Mouse (Mus musculus) kidney, adult 2 months (tissue): ENCODE measurements at regions not wholly inside any gene's neighbourhood (a gene's known extent, or its start where the extent isn't known, plus 50 kb on each side); places are given as distances from the start of the nearest gene placed in this dataset.
"Not testable (repeated sequence)": the region's sequence is repeated elsewhere in the genome, so short reads cannot be mapped to it uniquely, and the experiment has no call there.

Experiments
- DNase-seq: peaks from one replicate; pipeline ENCODE4 v3.0.0; 2021
- H3K27ac ChIP-seq: fragments of 200-500 bp; 2 replicates; pipeline ENCODE4 v1.5.1; 2012; ENCODE audit warnings: low read depth, low read length, control low read depth, inconsistent platforms; ENCODE audit not compliant: insufficient read depth
- H3K27me3 ChIP-seq: fragments of 200-500 bp; replicated peaks from 2 replicates; pipeline ENCODE4 v1.6.1; 2012; ENCODE audit warnings: mild to moderate bottlenecking, moderate library complexity, low read length, inconsistent platforms; ENCODE audit not compliant: control insufficient read depth, insufficient read depth
- H3K36me3 ChIP-seq: fragments of 200-500 bp; 2 replicates; pipeline ENCODE4 v1.6.1; 2012; ENCODE audit warnings: mild to moderate bottlenecking, moderate library complexity, low read length, inconsistent platforms; ENCODE audit not compliant: control insufficient read depth, insufficient read depth
- H3K4me1 ChIP-seq: fragments of 200-500 bp; 2 replicates; pipeline ENCODE4 v1.6.1; 2011; ENCODE audit warnings: low read length; ENCODE audit not compliant: control insufficient read depth, insufficient read depth
- H3K4me3 ChIP-seq: fragments of 200-500 bp; 2 replicates; pipeline ENCODE4 v1.5.1; 2011; ENCODE audit warnings: mild to moderate bottlenecking, low read depth, low read length, control low read depth; ENCODE audit not compliant: insufficient read depth
- CTCF ChIP-seq: fragments of 200-500 bp; conservative IDR thresholded peaks from 2 replicates; pipeline ENCODE4 v1.5.1; 2011; ENCODE audit warnings: low read depth, mild to moderate bottlenecking, control low read depth, low read length, moderate library complexity, mixed read lengths; ENCODE audit not compliant: insufficient read depth, insufficient read length
- POLR2A ChIP-seq: fragments of 200-500 bp; IDR thresholded peaks from one replicate; pipeline ENCODE4 v1.6.1; 2011; ENCODE audit warnings: low read depth, low read length, control low read depth
- WGBS: fragments of 180-500 bp; shearing (Covaris S2); methylation state at CpG from one replicate; pipeline ENCODE4 v1.1.7; 2018; 5-methylcytosine and 5-hydroxymethylcytosine counted together

DNA sequence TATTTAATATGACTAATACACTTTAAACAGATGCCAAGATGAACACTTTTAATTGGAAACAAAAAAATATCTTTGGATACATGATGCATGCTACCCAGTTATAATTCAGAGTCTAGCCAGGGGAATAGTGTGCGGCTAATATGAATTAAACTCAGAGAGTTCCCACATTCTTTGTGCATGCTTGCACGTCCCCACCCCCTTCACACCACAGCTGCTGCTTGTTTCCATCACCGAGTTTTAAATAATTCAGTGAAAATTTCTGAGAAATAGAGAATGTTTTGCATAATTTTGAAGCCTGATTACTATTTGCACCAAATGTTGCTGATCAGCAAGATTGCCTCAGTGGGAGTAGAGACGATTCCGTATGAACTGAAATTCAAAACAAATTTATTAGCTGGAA is 325.1 kb downstream of the Pros1 start:
- TF ChIP-seq CTCF (no peak), POLR2A (no peak)
- H3K27ac ChIP-seq = no peak overlapping the region
- H3K4me1 ChIP-seq = no peaks in the 10 kb centered on the region
- no peaks in the 10 kb centered on the region for H3K27me3 ChIP-seq
- 77% methylated on average over 5 of the region's 5 CpGs for WGBS
- no peak overlapping the region for H3K4me3 ChIP-seq
- no peaks in the 10 kb centered on the region for H3K36me3 ChIP-seq
- no peak for DNase-seq

DNA sequence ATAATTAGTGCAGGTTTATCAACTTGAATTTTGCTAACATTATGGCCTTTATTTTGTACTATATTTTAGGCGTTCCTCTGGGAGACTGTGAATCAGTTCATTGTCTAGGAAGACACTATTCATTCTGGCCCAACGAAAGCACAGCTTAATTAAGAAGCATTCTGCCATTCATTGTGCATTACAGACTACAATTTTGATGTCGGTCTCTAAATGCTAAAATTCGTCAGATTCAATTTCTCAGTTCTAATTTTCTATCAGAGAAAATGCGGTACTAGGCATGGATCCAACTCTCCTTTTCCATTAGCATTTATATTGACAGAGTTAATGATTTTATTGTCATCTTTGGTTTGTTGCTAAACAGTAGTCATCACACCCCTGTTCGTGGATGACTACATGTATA is 337.1 kb downstream of the Pros1 start:
- 84% methylated on average over 6 of the region's 6 CpGs for WGBS
- H3K27ac ChIP-seq = no peak overlapping the region
- H3K4me3 ChIP-seq = no peak overlapping the region
- H3K4me1 ChIP-seq = no peaks in the 10 kb centered on the region
- no peak for TF ChIP-seq CTCF
- TF ChIP-seq POLR2A = no peak
- no peaks in the 10 kb centered on the region for H3K36me3 ChIP-seq
- no peak for DNase-seq
- H3K27me3 ChIP-seq = no peaks in the 10 kb centered on the region

DNA sequence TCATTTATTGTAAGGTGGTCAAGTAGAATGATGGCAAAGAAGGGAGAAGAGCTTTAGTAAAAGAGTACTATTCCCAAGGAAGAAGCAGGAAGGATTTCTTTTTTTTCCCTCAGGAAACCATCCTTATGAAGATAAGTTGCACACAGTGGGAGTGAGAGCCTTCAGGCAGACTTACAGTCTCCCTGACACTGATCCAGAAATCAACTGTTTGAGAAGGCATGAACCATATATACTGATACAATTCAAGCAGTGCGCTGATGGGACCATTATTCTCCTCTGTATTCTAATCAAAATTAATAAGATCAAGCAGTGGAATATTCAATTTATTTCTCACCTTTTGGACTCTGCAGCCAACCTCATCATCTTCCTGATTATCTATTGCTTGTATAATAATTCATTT is 337.5 kb downstream of the Pros1 start:
- no peaks in the 10 kb centered on the region for H3K4me1 ChIP-seq
- H3K27ac ChIP-seq = no peak overlapping the region
- TF ChIP-seq POLR2A = no peak
- TF ChIP-seq CTCF = no peak
- 95% methylated on average over 1 of the region's 1 CpGs for WGBS
- DNase-seq = no peak
- no peaks in the 10 kb centered on the region for H3K36me3 ChIP-seq
- no peaks in the 10 kb centered on the region for H3K27me3 ChIP-seq
- no peak overlapping the region for H3K4me3 ChIP-seq

DNA sequence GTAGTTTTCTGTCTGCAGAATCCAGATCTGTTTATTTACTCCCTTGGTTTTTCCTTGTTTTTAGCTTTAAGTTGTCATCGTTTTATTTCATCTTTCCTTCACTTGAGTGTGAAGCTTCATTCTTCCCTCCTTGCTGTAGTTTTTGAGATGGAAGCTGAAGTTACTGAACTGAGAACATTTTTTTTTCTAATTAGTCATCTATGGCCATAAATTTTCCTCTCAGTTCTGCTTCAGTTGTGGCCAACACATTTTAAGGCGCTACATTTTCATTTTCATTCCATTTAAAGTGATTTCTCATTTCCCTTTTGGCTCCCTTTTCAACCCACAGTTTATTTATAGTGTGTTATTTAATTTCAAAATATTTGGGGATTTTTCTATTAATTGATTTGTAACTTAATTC is 340.5 kb downstream of the Pros1 start:
- TF ChIP-seq POLR2A (no peak), CTCF (no peak)
- Histone ChIP-seq H3K27me3 (no peaks in the 10 kb centered on the region), H3K4me1 (no peaks in the 10 kb centered on the region), H3K4me3 (no peak overlapping the region), H3K27ac (no peak overlapping the region), H3K36me3 (no peaks in the 10 kb centered on the region)
- 42% methylated on average over 2 of the region's 2 CpGs for WGBS
- no peak for DNase-seq

DNA sequence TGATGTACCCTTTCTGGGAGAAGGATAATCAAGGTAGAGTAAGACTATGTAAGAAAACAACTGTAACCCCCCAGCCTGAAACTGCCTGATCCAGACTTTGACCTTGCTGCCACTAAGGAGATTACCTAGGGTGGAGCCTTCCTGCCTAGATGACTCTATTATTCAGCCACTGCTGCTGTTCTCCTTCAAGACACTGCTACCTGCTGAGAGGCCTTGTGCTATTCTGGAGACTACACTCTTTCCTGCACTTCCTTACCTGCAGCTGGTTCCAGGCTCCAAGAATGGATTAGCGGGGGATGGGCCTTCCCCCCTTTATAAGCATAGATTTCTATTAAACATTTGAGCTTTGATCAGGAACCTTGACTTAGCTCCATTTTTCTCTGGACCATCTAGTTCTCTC is 359.4 kb downstream of the Pros1 start:
- WGBS = 100% methylated on average over 1 of the region's 1 CpGs
- H3K27me3 ChIP-seq, H3K4me1 ChIP-seq, H3K36me3 ChIP-seq, H3K27ac ChIP-seq, DNase-seq, H3K4me3 ChIP-seq: not testable (repeated sequence)

DNA sequence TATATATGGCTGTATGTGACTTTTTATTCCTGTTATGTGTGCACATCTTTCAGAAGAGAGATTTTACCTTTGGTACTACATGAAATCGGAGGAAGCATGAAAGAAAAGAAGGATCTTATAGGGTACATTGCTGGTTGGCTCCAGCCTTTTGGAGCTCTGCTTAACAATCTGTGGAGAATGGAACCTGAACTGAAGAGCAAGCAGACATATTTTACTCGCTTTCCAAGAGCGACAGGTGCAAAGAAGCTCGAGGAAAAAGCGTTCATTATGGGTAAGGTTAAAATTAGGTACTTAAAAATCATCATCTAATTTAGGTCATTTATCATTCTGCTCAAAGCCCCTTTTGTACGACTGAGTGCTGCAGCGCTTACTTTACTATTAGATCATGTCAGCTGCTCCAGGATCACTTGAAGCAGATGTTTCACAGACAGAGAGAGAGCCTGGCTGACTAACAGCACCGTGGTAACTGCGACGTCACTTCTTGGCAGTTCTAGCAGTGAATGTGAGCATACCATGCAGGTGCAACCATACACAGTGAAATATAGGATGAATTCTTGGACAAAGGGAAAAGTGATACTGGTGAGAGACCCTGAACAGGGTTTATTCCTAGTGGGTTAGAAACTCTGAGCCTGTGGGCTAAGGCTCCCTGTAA is 366.2 kb downstream of the Pros1 start:
- no peaks in the 10 kb centered on the region for H3K36me3 ChIP-seq
- WGBS = 58% methylated on average over 10 of the region's 10 CpGs

DNA sequence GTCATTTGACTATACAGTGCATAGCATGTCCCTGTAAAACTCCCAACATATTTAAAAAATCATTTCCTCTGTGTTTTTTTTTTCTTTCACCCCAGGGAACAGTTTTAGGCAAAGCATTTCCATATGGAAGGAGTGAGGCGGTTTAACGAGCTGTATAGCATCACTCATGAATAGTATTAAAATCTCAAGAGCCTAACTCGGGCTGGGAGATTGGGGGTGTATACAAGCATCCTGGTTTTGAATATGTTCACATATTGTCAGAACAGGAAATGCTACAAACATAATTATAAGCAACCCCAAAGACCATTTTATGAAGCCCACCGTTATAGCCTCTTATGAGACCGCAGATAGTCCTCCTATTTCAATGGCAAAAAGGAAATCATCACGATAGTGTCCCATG is 370.5 kb downstream of the Pros1 start:
- H3K4me3 ChIP-seq = no peak overlapping the region
- no peak overlapping the region for H3K27ac ChIP-seq
- TF ChIP-seq POLR2A (no peak), CTCF (no peak)
- H3K4me1 ChIP-seq = no peaks in the 10 kb centered on the region
- H3K27me3 ChIP-seq = no peaks in the 10 kb centered on the region
- no peaks in the 10 kb centered on the region for H3K36me3 ChIP-seq
- DNase-seq = no peak
- WGBS = 87% methylated on average over 6 of the region's 6 CpGs

More for the DNA sequence above, 366.2 kb downstream of the Pros1 start:
- Histone ChIP-seq H3K4me1 (no peaks in the 10 kb centered on the region), H3K27me3 (no peaks in the 10 kb centered on the region), H3K4me3 (no peak overlapping the region), H3K27ac (no peak overlapping the region)
- DNase-seq = no peak
- TF ChIP-seq CTCF (no peak), POLR2A (no peak)

DNA sequence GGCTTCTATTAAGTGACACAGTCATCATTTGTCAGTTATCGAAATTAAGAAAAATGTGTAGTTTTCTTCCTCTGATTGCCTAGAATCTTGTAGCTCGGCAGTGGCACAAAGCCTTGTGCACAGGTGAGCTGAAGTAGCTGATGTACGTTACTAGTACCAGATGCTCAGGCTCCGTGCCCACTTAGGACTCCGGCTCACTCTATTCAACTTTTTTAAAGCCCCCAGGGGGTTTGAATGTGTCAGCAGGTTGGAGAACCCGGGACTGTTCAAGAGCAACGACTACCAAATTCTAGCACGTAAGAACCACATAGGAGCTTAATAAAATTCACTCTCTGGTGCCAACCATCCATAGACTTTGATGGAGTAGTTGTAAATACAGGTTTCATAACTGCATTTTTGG is 371.0 kb downstream of the Pros1 start:
- no peaks in the 10 kb centered on the region for H3K27me3 ChIP-seq
- WGBS = 82% methylated on average over 8 of the region's 8 CpGs
- no peak for DNase-seq
- no peak overlapping the region for H3K4me3 ChIP-seq
- H3K4me1 ChIP-seq = no peaks in the 10 kb centered on the region
- no peaks in the 10 kb centered on the region for H3K36me3 ChIP-seq
- H3K27ac ChIP-seq = no peak overlapping the region
- TF ChIP-seq CTCF (no peak), POLR2A (no peak)
